Mouse (Mus musculus) embryo, embryonic 11 days (tissue): ENCODE data around the gene Atp5g2.
"Not testable (repeated sequence)": the region's sequence is repeated elsewhere in the genome, so short reads cannot be mapped to it uniquely, and the experiment has no call there.

ENCODE experiments used
- DNase-seq: peaks from one replicate; pipeline ENCODE4 v3.0.0-alpha.2; 2015

Gene Atp5g2

DNA sequence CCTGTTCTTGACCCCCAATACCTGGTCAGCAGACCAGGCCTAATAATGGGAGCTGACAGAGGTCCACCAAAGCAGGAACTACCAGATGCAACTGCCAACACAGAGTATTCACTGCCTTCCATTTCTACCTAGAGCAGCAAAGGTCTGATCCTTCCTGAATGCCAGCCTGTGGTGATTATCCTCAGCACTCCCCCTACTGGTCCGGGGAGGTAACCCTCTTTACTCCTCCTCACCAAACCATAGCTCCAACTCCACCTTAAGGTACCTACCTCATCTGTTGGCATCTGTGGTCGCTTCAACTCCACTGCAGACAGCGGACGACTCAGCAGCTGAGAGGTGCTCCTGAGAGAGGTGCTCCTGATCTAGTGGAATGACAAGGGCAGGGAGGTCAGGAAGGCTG is 6.7 kb downstream of the Atp5g2 start:
- DNase-seq: peak; percentile 70

DNA sequence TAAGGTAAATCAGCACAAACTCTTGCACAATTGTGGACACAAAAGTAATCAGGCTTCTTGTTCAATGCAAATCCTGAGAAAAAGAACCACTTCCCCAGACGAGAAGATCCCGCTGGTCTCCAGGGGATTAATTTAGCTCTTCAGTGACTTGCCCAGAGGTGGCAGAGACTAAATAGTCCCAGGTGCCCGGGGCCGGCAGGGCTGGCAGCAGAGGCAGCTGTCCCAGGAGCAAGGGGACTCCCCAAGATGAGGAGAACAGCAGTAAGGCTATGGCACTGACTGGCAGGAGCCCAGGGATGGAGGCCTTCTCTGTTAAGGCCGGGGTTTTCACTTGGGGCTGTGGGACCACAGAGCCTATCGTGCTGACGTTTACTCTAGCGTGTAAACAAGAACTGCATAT is 8.3 kb downstream of the Atp5g2 start:
- DNase-seq: no peak

DNA sequence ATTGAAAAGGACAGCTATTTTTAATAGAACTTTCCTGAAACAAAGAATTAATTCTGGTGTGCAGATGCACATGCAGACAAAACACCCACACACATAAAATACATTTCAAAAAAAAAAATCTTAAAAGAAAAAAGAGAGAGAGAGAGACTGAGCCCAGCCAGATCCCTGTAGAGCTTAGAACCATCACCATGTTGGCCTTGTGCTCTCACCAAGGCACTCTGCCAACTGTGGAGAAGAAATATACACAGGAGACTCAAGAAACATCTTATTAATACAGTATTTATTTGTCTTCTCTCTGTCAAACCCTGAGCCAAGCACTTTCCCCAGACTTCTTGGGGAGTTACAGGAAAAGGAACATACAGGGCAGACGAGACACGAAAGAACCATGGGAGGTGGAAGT is 9.6 kb downstream of the Atp5g2 start:
- not testable (repeated sequence) for DNase-seq

DNA sequence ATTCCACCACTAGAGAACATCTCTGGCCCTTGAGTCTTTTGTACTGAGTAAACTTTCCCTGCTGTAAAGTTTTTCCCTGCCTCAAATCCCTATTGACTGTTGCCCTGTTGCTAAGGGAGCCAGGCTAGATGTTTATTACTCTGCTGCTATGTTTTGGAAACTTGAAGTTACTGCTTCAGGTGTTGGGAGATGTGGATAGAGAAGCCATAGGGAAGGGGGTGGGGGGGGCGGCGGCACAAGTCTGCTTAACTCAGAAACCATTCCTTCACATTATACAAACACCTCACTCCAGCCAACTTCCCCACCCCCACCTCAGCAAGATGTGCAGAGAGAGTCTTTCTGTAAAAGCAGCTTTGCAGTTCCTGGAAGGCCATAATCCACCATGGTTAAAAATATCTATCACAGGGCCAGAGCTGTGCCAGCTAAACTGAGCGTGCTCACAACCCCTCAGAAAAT is 14.2 kb downstream of the Atp5g2 start:
- DNase-seq: no peak

DNA sequence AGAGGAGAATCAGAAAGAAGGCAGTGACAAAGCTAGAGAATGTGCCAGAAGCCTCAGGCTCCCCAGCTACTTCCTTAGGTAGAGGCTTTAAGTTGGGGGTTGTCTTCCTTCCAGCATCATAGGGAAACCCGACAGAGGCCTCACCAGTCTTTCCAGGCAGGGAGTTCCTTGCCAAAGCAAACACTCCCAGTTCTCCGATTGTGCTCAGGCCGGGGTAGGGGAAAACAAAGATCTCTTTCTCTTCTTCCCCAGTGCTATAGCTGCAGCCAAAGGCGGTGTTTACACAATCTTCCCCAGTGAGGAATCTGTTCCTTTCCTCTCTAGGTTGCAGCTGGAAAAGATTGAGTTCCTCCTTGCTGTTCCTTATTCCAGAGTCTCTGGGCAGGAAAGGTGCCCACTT is 15.5 kb downstream of the Atp5g2 start:
- DNase-seq: peak; percentile 56

DNA sequence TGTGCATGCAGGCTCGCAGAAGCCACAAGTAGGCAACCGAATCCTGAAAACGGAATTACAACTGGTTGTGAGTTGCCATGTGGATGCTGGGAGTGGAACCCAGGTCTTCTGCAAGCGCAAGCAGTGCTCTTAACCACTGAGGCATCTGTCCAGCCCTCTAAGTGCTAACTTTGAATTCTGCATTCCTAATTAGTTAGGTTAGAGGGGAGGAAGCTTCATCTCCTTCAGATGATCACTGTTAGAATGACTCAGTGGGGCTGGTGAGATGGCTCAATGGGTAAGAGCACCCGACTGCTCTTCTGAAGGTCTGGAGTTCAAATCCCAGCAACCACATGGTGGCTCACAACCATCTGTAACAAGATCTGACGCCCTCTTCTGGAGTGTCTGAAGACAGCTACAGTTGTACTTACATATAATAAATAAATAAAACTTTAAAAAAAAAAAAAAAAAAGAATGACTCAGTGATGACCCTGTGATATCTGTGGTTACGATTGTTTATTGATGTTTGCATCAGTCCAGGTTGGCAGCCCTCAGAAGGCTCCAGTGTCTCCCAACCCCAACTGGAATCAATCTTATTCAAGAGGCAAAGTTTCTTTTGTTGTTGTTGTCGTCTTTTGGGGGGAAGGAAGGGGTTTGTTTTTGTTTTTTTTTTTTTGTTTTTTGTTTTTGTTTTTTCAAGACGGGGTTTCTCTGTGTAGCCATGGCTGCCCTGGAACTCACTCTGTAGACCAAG is 20.1 kb downstream of the Atp5g2 start:
- DNase-seq: not testable (repeated sequence)

DNA sequence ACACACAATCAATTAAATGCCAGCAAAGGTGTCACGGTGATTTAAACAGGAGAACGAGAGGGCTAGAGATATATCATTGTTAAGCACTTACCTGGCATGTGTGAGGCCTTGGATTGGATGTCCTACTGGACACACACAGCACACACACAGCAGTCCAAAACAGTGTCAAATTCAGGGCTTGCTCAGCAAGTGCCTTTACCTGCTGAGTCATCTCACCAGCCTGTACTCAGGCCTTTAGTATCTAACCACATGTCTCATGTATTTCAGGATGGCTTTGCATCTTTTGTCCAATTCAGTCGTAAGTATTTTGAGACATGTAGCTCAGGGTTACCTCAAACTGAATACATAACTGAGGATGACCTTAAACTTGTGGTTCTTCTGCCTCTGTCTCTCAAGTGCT is 21.0 kb downstream of the Atp5g2 start:
- DNase-seq: no peak

DNA sequence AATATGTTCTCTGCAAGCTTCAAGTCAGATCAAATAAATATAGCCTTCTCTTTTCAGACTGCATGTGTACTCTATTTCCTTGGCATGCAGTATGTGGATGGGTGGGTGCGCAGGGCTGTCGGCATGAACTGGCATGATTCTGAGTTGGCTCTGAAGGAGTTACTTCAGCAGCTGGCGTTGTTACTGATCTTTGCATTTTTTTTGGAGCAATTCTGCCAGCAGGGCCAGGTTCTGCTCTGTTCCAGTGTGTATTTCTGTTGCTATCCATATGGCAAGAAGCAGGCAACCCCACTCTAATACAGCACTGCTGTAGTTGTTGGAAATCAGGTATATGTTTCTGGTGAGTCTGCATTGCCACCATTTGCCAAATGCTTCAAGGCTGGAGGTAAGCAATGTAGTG is 36.3 kb downstream of the Atp5g2 start:
- DNase-seq: no peak

DNA sequence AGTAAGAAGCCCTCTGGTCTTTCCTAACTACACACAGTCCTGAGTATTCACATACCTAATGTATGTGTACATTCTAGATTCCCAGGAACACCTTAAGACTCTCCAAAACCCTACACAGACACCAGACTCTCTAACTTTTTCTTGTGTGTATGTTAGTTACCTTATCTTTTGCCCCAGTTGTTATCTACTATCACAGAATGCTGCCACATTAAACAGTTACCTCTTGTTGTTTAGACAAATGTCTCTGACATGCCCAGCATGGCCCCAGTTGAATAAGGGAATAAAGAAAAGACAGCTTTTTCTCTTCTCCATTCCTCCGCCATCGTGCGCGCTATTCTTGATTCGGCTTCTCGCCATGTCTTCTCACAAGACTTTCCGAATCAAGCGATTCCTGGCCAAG is 37.5 kb downstream of the Atp5g2 start:
- no peak for DNase-seq

DNA sequence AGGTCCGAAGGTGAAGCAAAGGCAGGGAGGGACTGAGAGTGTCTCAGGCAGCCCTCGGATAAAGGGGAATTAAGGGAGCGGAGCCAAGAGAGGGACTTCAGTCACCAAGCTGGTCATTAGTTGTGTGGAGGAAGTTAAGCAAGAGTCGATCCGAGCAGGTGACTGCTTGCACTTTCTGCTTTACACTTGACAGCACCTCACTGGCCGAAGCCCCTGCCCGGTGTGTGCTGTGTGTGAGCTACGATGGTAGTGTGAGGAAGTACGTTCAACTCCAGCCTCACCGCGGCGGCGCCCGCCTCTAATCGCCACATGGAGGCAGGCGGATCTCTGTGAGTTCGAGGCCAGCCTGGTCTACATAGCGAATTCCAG is 46.5 kb downstream of the Atp5g2 start:
- DNase-seq: no peak

DNA sequence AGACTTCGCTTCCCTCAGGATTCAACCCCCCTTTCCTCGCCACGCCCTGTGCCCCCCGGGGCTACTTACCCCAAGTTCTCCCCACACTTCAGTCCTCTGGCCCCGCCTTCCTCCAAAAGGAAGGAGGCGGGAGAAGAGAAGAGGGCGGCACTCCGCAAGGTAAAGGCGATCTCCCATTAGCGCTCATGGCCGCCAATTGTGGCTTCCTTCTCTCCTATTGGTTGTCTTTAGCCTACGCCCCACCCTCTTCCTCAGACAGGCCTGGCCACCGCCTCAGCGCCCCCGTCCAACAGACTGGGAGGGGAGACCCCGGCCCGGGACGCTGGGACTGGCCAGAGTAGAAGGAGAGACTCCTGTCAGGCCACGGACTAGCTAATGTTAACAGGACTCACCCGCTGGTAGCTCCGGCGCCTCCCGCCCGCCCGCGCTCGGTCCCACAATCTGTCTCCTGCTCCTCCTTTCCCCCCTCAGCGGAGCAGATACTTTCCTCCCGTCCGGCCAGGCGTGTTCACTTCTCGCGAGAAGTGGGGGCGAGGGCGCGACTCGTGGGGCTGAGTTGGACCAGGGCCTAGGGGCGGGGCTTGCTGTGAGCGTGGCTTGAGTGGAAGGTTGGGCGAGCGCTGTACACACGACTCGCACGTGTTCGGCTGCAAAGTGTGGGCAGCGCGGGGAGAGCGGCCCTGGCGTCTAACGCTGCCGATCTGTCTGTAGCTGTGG is 47.0 kb downstream of the Atp5g2 start, which contains the start of the genes Gm28047 and Atf7:
Gene Gm28047 (minus strand): TSS at position 98 of the 717 bp plus-strand sequence.
Gene Atf7 (minus strand): TSS at position 495 of the 717 bp plus-strand sequence.
- peak; percentile 99 for DNase-seq

DNA sequence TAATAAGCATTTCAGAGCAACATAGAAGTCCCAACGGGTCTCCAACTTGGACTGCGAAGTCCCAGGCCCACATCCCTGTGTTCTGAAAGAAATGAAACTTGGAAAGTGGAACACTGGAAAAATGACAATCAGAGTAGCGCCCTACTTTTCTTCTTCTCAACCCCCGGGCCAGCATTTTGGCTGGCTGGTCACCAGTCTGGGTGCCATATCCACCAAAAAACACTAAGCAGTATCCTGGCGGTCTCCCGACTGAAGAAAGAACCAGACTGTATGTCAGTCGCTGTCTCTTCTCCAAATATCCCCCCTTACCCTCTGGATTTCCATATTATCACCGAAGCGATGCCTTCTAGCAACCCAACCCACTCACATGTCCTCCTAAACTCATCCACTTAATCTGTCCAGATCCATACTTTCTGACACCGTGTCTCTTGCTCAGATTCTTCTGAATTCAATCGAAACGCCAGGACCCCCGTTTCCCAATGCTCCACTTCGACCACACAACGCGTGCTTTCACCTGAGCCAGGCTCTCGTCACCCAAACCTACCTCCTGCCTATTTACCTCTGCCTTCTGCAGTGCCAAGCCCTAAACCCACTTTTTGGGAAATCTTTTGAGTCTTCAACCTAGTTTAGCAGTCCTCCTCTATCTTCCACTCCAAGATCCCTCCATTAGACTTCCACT is 47.7 kb downstream of the Atp5g2 start:
- DNase-seq: peak; percentile 18

DNA sequence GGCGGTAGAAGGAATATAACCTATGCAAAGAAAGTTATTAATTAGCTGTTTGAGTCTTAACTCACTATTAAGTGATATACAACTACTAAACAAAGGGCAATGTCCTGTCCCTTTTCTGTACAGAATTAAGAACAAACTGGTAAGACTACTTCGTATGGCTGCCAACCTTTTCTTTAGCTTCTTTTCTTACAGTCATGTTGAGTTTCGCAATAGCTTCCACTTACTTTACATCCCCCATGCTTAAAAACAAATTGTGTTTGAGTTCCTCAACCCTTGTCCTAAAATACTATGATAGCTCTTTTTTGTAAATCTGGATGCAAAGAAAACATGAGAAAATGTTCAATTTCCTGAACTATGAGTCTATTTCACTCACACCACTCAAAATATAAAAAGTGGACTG is 49.0 kb downstream of the Atp5g2 start:
- DNase-seq: no peak

DNA sequence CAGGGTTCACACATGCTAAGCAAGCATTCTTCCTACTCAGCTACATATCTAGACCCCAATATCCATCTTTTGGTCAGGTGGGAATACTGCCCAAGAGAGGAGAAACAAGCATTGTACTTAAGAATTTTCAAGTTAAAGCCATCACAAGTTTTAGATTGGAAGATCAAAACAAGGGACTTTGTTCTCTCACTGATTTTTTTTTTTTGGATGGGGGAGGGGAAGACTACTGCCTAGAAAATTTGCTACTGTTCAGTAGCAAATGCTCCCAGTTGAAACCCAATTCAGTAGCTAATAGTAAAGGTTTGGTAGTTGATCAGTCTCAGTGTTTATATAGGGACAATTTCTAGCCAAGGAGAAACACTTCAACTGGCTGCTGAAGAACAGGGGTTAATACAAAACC is 49.6 kb downstream of the Atp5g2 start:
- no peak for DNase-seq

DNA sequence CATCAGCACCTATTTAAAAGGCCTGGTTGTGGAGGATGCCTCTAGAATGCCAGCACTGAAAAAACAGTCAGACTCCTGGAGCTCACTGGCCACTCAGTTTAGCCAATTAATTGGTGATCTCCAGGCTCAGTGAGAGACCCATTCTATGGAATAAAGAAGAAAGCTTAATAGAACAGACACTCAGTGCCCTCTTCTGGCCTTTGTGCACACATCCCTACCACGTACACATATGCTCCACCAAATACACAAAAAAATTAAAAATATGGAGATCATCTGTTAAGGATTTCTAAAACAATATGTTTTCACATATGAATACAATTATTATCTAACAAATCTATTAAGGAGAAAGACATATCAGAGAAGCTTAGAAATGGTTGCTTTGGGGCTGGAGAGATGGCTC is 51.4 kb downstream of the Atp5g2 start:
- DNase-seq: no peak

DNA sequence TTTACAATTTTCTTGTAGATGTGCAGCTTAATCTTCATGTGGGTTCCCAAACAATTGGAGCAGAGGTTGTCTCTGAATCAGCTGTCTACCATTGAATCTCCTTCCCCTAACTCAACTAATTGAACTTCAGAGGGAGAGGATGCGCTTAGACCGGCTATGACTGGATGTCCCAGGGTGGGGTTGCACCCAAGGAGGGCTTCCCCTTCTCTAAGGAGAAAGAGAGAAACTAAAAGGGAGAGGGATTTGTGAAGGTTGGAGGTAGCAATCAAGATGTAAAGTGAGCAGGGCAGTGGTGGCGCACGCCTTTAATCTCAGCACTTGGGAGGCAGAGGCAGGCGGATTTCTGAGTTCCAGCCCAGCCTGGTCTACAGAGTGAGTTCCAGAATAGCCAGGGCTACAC is 52.7 kb downstream of the Atp5g2 start:
- no peak for DNase-seq

DNA sequence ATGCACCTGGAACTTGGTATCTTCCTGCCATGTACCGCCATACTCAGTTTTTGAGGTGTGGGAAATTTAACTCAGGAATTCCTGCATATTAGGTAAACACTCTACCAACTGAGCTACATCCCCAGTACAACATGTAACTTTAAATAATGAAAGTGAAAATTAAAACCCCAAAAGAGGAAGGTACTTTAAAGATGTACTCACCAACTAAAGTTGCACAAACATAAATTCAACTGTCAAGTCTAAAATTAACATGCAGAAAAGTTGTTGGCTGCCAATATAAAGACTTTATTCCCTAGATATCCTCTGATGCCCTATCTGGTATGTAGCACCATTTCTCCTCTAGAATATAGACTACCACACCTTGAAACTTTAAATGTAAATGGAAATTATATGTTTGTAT is 54.5 kb downstream of the Atp5g2 start:
- no peak for DNase-seq

DNA sequence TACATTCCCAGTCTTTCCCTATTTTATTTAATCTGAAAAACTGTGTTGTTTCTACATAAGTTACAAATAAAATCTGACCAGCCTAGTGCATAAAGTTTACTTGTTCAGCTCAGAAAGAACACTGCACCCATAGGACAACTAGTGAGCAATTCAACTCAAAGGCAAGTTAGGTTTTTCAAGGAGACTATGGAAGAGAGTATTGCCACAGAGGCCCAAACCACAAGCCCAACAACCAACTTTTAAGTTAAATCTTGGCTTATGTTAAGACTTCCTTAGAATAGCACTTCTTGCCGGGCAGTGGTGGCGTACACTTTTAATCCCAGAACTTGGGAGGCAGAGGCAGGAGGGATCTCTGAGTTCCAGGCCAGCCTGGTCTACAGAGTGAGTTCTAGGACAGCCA is 56.0 kb downstream of the Atp5g2 start:
- DNase-seq: no peak

DNA sequence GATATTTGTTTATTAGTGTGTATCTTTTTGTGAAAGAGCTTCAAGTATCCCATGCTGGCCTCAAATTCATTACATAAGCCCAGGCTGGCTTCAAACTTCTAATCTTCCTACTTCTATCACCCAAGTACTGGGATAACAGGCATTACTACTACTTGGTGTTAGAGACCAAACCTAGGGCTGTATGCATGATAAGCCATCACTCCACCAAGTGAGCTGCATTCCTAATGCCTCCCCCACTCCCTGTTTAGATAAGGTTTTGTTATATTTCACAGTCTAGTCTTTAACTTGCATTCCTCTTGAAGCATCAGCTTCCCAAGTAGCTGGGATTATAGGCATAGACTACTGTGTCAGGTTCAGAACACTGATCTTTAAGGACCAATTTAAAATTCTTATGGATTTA is 57.9 kb downstream of the Atp5g2 start:
- no peak for DNase-seq

DNA sequence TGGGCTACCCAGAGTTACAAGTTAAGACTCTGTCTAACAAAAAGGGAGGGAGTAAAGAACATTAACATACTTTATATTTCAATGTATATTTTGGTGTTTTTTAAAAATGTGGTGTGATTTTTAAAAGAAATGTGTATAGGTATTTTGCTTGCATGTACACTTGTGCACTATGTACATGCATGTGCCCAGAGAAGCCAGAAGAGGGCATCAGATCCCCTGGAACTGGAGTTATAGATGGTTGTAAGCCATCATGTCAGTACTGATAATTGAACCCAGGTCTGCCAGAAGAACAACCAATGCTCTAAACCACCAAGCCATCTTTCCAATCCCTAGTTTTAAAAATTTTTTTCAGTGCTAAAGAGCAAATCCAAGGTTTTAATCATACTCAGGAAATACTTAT is 59.2 kb downstream of the Atp5g2 start:
- no peak for DNase-seq
